Mouse (Mus musculus) brain, embryonic 14.5 days (tissue): ENCODE results near the gene Tbx5.

Source experiments
- CTCF ChIP-seq: fragments of 200-500 bp; IDR thresholded peaks from 2 replicates; pipeline ENCODE4 v1.5.1; 2012; ENCODE audit warnings: inconsistent platforms, mild to moderate bottlenecking, moderate library complexity, borderline replicate concordance; ENCODE audit not compliant: insufficient read depth, insufficient read length; ENCODE audit errors: extremely low read depth
- POLR2A ChIP-seq: fragments of 200-500 bp; IDR thresholded peaks from 2 replicates; pipeline ENCODE4 v1.6.1; 2012; ENCODE audit warnings: mild to moderate bottlenecking, inconsistent platforms, borderline replicate concordance; ENCODE audit not compliant: poor library complexity, insufficient read depth, insufficient read length, severe bottlenecking; ENCODE audit errors: extremely low read depth

DNA sequence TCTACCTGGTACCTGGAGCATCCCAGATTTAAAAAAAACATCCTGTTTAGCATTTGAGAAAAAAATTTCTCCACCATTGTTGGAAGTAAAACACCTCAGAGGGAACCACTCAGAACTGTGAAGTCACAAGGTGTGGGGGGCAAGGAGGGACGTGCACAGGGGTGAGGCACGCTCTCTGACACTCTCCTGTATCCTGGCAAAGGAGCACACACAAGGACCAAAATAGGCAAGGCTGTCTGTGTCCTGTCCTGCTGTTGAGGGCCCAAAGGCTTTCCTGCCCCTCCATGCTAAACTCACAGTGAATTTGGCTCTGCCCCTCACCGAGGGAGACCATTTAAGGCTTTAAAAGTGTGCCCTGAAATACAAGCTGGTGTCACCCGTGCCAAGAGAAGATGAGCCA is 38.5 kb upstream of the Tbx5 start:
- TF ChIP-seq CTCF (no peak), POLR2A (no peak)
